Mouse (Mus musculus): ENCODE results near the gene Kdsr. TPM values are rescaled to one million over a fixed set of nuclear protein-coding genes. Genes with fewer than 3 reads are reported as not detected.
"Not testable (repeated sequence)": the region's sequence is repeated elsewhere in the genome, so short reads cannot be mapped to it uniquely, and the experiment has no call there.

Kdsr gene
- polyA plus RNA-seq, 1 experiment, result 13.9 TPM

- H3K36me3 ChIP-seq (ENCODE audit: control insufficient read depth, insufficient read depth), result peaks cover 12% of the 10 kb centered on the region
- TF ChIP-seq MYOG (IDR thresholded peaks at IDR 0.05; ENCODE audit: control insufficient read depth, extremely low read depth, insufficient read length) (no peak), CTCF (IDR thresholded peaks at IDR 0.05; ENCODE audit: control insufficient read depth, insufficient read depth, insufficient read length) (no peak), FOSL1 (IDR thresholded peaks at IDR 0.05; ENCODE audit: insufficient read depth, low read length, poor library complexity, severe bottlenecking) (no peak), USF1 (IDR thresholded peaks at IDR 0.05; ENCODE audit: low read depth) (no peak)
- H3K79me3 ChIP-seq (ENCODE audit: low read depth), result no peaks in the 10 kb centered on the region
Measured at GRCm38 (mm10) chr1:106736211-106736610, 23.3 kb downstream of the Kdsr start.

GRCm38 (mm10) chr1:106735586-106735985, 23.9 kb downstream of the Kdsr start:
- Histone ChIP-seq H3K79me2 (ENCODE audit: control insufficient read depth, insufficient read depth) (no peaks in the 10 kb centered on the region), H3ac (ENCODE audit: control insufficient read depth, insufficient read length, low read depth) (no peak overlapping the region), H3K4me3 (ENCODE audit: insufficient read depth, poor library complexity, severe bottlenecking) (no peak overlapping the region), H3K79me3 (ENCODE audit: low read depth) (no peaks in the 10 kb centered on the region), H3K36me3 (ENCODE audit: control insufficient read depth, insufficient read depth) (peaks cover 12% of the 10 kb centered on the region), H3K27me3 (ENCODE audit: control insufficient read depth, insufficient read depth, insufficient read length) (no peaks in the 10 kb centered on the region)
- TF ChIP-seq CTCF (IDR thresholded peaks at IDR 0.05; ENCODE audit: control insufficient read depth, insufficient read depth, insufficient read length), result no peak
- TF ChIP-seq MYOD1 (IDR thresholded peaks at IDR 0.05; ENCODE audit: control insufficient read depth, insufficient read length, low read depth), result no peak
- TF ChIP-seq MAX (IDR thresholded peaks at IDR 0.05), result no peak
- TF ChIP-seq USF1 (IDR thresholded peaks at IDR 0.05; ENCODE audit: low read depth), result no peak
- TF ChIP-seq CEBPB (IDR thresholded peaks at IDR 0.05; ENCODE audit: low read depth), result no peak
- no peak for TF ChIP-seq FOSL1 (IDR thresholded peaks at IDR 0.05; ENCODE audit: insufficient read depth, low read length, poor library complexity, severe bottlenecking)
- TF ChIP-seq MYOG (IDR thresholded peaks at IDR 0.05; ENCODE audit: control insufficient read depth, extremely low read depth, insufficient read length), result no peak

More at GRCm38 (mm10) chr1:106736211-106736610, 23.3 kb downstream of the Kdsr start:
- no peaks in the 10 kb centered on the region for H3K27me3 ChIP-seq (ENCODE audit: control insufficient read depth, insufficient read depth, insufficient read length)
- H3K79me2 ChIP-seq (ENCODE audit: control insufficient read depth, insufficient read depth), result no peaks in the 10 kb centered on the region
- no peak overlapping the region for H3K4me3 ChIP-seq (ENCODE audit: insufficient read depth, poor library complexity, severe bottlenecking)
- H3ac ChIP-seq (ENCODE audit: control insufficient read depth, insufficient read length, low read depth), result no peak overlapping the region

GRCm38 (mm10) chr1:106722061-106722460, 37.5 kb downstream of the Kdsr start:
- Histone ChIP-seq H3K79me3 (ENCODE audit: low read depth) (no peaks in the 10 kb centered on the region), H3K36me3 (ENCODE audit: control insufficient read depth, insufficient read depth) (no peaks in the 10 kb centered on the region), H3K4me3 (ENCODE audit: insufficient read depth, poor library complexity, severe bottlenecking) (no peak overlapping the region), H3K27me3 (ENCODE audit: control insufficient read depth, insufficient read depth, insufficient read length) (no peaks in the 10 kb centered on the region), H3ac (ENCODE audit: control insufficient read depth, insufficient read length, low read depth) (no peak overlapping the region), H3K79me2 (ENCODE audit: control insufficient read depth, insufficient read depth) (no peaks in the 10 kb centered on the region)
- TF ChIP-seq CTCF (IDR thresholded peaks at IDR 0.05; ENCODE audit: control insufficient read depth, insufficient read depth, insufficient read length) (no peak), FOSL1 (IDR thresholded peaks at IDR 0.05; ENCODE audit: insufficient read depth, low read length, poor library complexity, severe bottlenecking) (no peak), USF1 (IDR thresholded peaks at IDR 0.05; ENCODE audit: low read depth) (no peak), CEBPB (IDR thresholded peaks at IDR 0.05; ENCODE audit: low read depth) (no peak), MYOD1 (IDR thresholded peaks at IDR 0.05; ENCODE audit: control insufficient read depth, insufficient read length, low read depth) (no peak), MAX (IDR thresholded peaks at IDR 0.05) (no peak), MYOG (IDR thresholded peaks at IDR 0.05; ENCODE audit: control insufficient read depth, extremely low read depth, insufficient read length) (no peak)

GRCm38 (mm10) chr1:106717736-106718135, 41.8 kb downstream of the Kdsr start:
- not testable (repeated sequence) for H3ac ChIP-seq (ENCODE audit: control insufficient read depth, insufficient read length, low read depth); H3K79me3 ChIP-seq (ENCODE audit: low read depth); H3K79me2 ChIP-seq (ENCODE audit: control insufficient read depth, insufficient read depth); H3K36me3 ChIP-seq (ENCODE audit: control insufficient read depth, insufficient read depth); H3K4me3 ChIP-seq (ENCODE audit: insufficient read depth, poor library complexity, severe bottlenecking); H3K27me3 ChIP-seq (ENCODE audit: control insufficient read depth, insufficient read depth, insufficient read length)

GRCm38 (mm10) chr1:106717071-106717601, 42.4 kb downstream of the Kdsr start:
- TF ChIP-seq MYOG (IDR thresholded peaks at IDR 0.05; ENCODE audit: control insufficient read depth, extremely low read depth, insufficient read length), result no peak
- TF ChIP-seq CTCF (IDR thresholded peaks at IDR 0.05; ENCODE audit: control insufficient read depth, insufficient read depth, insufficient read length), result peak; percentile 71
- no peak for TF ChIP-seq FOSL1 (IDR thresholded peaks at IDR 0.05; ENCODE audit: insufficient read depth, low read length, poor library complexity, severe bottlenecking)
- Histone ChIP-seq H3K79me3 (ENCODE audit: low read depth) (peaks cover 3% of the 10 kb centered on the region), H3K36me3 (ENCODE audit: control insufficient read depth, insufficient read depth) (no peaks in the 10 kb centered on the region), H3ac (ENCODE audit: control insufficient read depth, insufficient read length, low read depth) (no peak overlapping the region), H3K4me3 (ENCODE audit: insufficient read depth, poor library complexity, severe bottlenecking) (no peak overlapping the region), H3K27me3 (ENCODE audit: control insufficient read depth, insufficient read depth, insufficient read length) (no peaks in the 10 kb centered on the region), H3K79me2 (ENCODE audit: control insufficient read depth, insufficient read depth) (peaks cover 9% of the 10 kb centered on the region)

- H3K79me3 ChIP-seq (ENCODE audit: low read depth), result peaks cover 3% of the 10 kb centered on the region
- H3K4me3 ChIP-seq (ENCODE audit: insufficient read depth, poor library complexity, severe bottlenecking), result no peak overlapping the region
- H3K27me3 ChIP-seq (ENCODE audit: control insufficient read depth, insufficient read depth, insufficient read length), result no peaks in the 10 kb centered on the region
- no peak overlapping the region for H3ac ChIP-seq (ENCODE audit: control insufficient read depth, insufficient read length, low read depth)
- no peaks in the 10 kb centered on the region for H3K36me3 ChIP-seq (ENCODE audit: control insufficient read depth, insufficient read depth)
- no peak for TF ChIP-seq USF1 (IDR thresholded peaks at IDR 0.05; ENCODE audit: low read depth)
- TF ChIP-seq FOSL1 (IDR thresholded peaks at IDR 0.05; ENCODE audit: insufficient read depth, low read length, poor library complexity, severe bottlenecking), result no peak
- no peak for TF ChIP-seq MYOD1 (IDR thresholded peaks at IDR 0.05; ENCODE audit: control insufficient read depth, insufficient read length, low read depth)
- no peak for TF ChIP-seq CTCF (IDR thresholded peaks at IDR 0.05; ENCODE audit: control insufficient read depth, insufficient read depth, insufficient read length)
- TF ChIP-seq MAX (IDR thresholded peaks at IDR 0.05), result no peak
- no peak for TF ChIP-seq MYOG (IDR thresholded peaks at IDR 0.05; ENCODE audit: control insufficient read depth, extremely low read depth, insufficient read length)
- no peak for TF ChIP-seq CEBPB (IDR thresholded peaks at IDR 0.05; ENCODE audit: low read depth)
- peaks cover 13% of the 10 kb centered on the region for H3K79me2 ChIP-seq (ENCODE audit: control insufficient read depth, insufficient read depth)
Measured at GRCm38 (mm10) chr1:106716141-106716540, 43.4 kb downstream of the Kdsr start.
